Mouse (Mus musculus): ENCODE measurements around the gene Zfp991.
"Not testable (repeated sequence)": the region's sequence is repeated elsewhere in the genome, so short reads cannot be mapped to it uniquely, and the experiment has no call there.

DNA sequence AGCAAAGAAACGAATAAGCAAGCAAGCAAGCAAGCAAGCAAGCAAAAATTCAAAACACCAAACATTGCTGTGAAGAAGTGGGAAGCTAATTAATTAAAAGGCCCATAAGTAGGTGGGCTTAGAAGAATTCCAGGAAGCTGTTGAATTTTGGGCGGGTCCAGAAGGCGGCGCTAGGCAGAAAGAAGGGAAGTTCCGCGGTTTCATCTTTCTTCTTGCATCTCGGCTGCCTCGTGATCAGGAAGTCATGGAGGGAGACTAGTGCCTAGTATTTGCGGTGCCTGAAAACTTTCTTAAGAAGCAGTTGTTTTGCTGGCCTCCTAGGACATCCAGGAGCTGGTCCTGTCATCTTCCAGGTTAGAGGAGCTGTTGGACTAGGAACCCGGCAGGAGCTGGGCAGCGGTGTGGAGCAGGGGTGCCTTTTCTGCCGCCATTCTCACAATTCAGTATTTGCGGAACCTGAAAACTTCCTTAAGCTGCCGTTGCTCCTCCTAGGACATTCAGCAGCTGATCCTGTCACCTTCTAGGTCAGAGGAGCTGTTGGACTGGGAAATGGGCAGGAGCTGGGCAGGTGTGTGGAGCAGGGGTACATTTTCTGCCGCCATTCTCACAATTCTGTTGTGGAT lies at the start of gene Zfp991:
- not testable (repeated sequence) for TF ChIP-seq POLR2A, CTCF (IDR thresholded peaks at IDR 0.05; ENCODE audit: extremely low read depth, insufficient read depth, low read length)

All from cortical plate, adult 2 months (tissue).